Mouse (Mus musculus) megakaryocyte, embryonic 14.5 days (primary cell): Measurements from ENCODE around the gene Elf3. TPM values are rescaled to one million over a fixed set of nuclear protein-coding genes. Genes with fewer than 3 reads are reported as not detected.

Source experiments
- H3K27me3 ChIP-seq: replicated peaks from 2 replicates; pipeline ENCODE3; 2012; ENCODE audit warnings: inconsistent platforms
- H3K36me3 ChIP-seq: replicated peaks from 2 replicates; pipeline ENCODE3; 2012; ENCODE audit warnings: low read length, inconsistent platforms, mixed read lengths
- H3K4me1 ChIP-seq: 2 replicates; pipeline ENCODE4 v1.6.1; 2012; ENCODE audit warnings: inconsistent platforms
- H3K4me3 ChIP-seq: replicated peaks from 2 replicates; pipeline ENCODE3; 2012; ENCODE audit warnings: moderate library complexity, mild to moderate bottlenecking, inconsistent platforms
- H3K9me3 ChIP-seq: 2 replicates; pipeline ENCODE4 v1.6.1; 2012; ENCODE audit warnings: inconsistent platforms
- FLI1 ChIP-seq: IDR thresholded peaks from 2 replicates; pipeline ENCODE4 v1.6.1; 2012; ENCODE audit warnings: low read length, inconsistent platforms, mixed read lengths
- GATA1 ChIP-seq: IDR thresholded peaks from 3 replicates; pipeline ENCODE4 v1.6.1; 2012; ENCODE audit warnings: mixed read lengths, low read length, inconsistent platforms, borderline replicate concordance
- polyA plus RNA-seq: library from polyadenylated mRNA; stranded (reverse); fragments of >175 nt; gene quantifications from 2 replicates; pipeline ENCODE4 v1.2.3, GENCODE M21; 2012; ENCODE audit warnings: low replicate concordance; ENCODE audit not compliant: insufficient read depth

Elf3 gene
- polyA plus RNA-seq, 1 experiment: not detected

GRCm38 (mm10) chr1:135217607-135218233 lies 40.6 kb downstream of the Elf3 start:
- TF ChIP-seq GATA1 (no peak), FLI1 (no peak)

GRCm38 (mm10) chr1:135213772-135214640 lies 44.4 kb downstream of the Elf3 start:
- TF ChIP-seq FLI1 (no peak), GATA1 (no peak)
- H3K4me3 ChIP-seq: no peak overlapping the region
- H3K36me3 ChIP-seq: no peaks in the 10 kb centered on the region
- H3K4me1 ChIP-seq: 0 out of 2 replicates have a peak, but pooled peaks cover 3% of the 10 kb centered on the region
- no peaks in the 10 kb centered on the region for H3K9me3 ChIP-seq
- H3K27me3 ChIP-seq: peaks cover 34% of the 10 kb centered on the region

More at GRCm38 (mm10) chr1:135217607-135218233, 40.6 kb downstream of the Elf3 start:
- Histone ChIP-seq H3K9me3 (peaks cover 3% of the 10 kb centered on the region; the same call in 1 of the 2 replicates), H3K36me3 (no peaks in the 10 kb centered on the region), H3K4me3 (no peak overlapping the region), H3K4me1 (no peaks in the 10 kb centered on the region), H3K27me3 (peaks cover 27% of the 10 kb centered on the region)

GRCm38 (mm10) chr1:135210421-135210820 lies 47.9 kb downstream of the Elf3 start:
- no peak for TF ChIP-seq FLI1
- no peak for TF ChIP-seq GATA1
- 0 out of 2 replicates have a peak, but pooled peaks cover 3% of the 10 kb centered on the region for H3K4me1 ChIP-seq

GRCm38 (mm10) chr1:135208716-135209115 lies 49.7 kb downstream of the Elf3 start:
- H3K4me3 ChIP-seq: no peak overlapping the region
- peaks cover 39% of the 10 kb centered on the region for H3K27me3 ChIP-seq
- no peaks in the 10 kb centered on the region for H3K36me3 ChIP-seq
- H3K9me3 ChIP-seq: 0 out of 2 replicates have a peak, but pooled peaks cover 3% of the 10 kb centered on the region
- no peak for TF ChIP-seq GATA1
- TF ChIP-seq FLI1: no peak
- peaks cover 13% of the 10 kb centered on the region for H3K4me1 ChIP-seq

More at GRCm38 (mm10) chr1:135210421-135210820, 47.9 kb downstream of the Elf3 start:
- H3K36me3 ChIP-seq: no peaks in the 10 kb centered on the region
- no peaks in the 10 kb centered on the region for H3K9me3 ChIP-seq
- peaks cover 35% of the 10 kb centered on the region for H3K27me3 ChIP-seq
- no peak overlapping the region for H3K4me3 ChIP-seq

- H3K36me3 ChIP-seq: no peaks in the 10 kb centered on the region
- TF ChIP-seq FLI1 (no peak), GATA1 (no peak)
- H3K27me3 ChIP-seq: peaks cover 54% of the 10 kb centered on the region
- 0 out of 2 replicates have a peak, but pooled peaks cover 3% of the 10 kb centered on the region for H3K9me3 ChIP-seq
- H3K4me3 ChIP-seq: no peak overlapping the region
- peaks cover 13% of the 10 kb centered on the region for H3K4me1 ChIP-seq
These were observed 51.6 kb downstream of the Elf3 start for GRCm38 (mm10) chr1:135206586-135207339.

- H3K4me3 ChIP-seq: no peak overlapping the region
These were observed 53.1 kb downstream of the Elf3 start for GRCm38 (mm10) chr1:135205257-135205656.

GRCm38 (mm10) chr1:135204196-135205126 lies 53.9 kb downstream of the Elf3 start:
- peaks cover 59% of the 10 kb centered on the region for H3K27me3 ChIP-seq
- no peak overlapping the region for H3K4me3 ChIP-seq
- H3K9me3 ChIP-seq: 0 out of 2 replicates have a peak, but pooled peaks cover 3% of the 10 kb centered on the region
- TF ChIP-seq FLI1: no peak
- TF ChIP-seq GATA1: no peak
- peaks cover 14% of the 10 kb centered on the region for H3K4me1 ChIP-seq
- no peaks in the 10 kb centered on the region for H3K36me3 ChIP-seq

More at GRCm38 (mm10) chr1:135205257-135205656, 53.1 kb downstream of the Elf3 start:
- TF ChIP-seq GATA1: no peak
- TF ChIP-seq FLI1: no peak
- peaks cover 61% of the 10 kb centered on the region for H3K27me3 ChIP-seq
- 0 out of 2 replicates have a peak, but pooled peaks cover 3% of the 10 kb centered on the region for H3K9me3 ChIP-seq
- H3K4me1 ChIP-seq: peaks cover 13% of the 10 kb centered on the region
- H3K36me3 ChIP-seq: no peaks in the 10 kb centered on the region

Other genes with a start within 250 kb of the Elf3 start
- 0.24 TPM in 1 of 2 replicates, not detected in the other for gene Lgr6, start 153.3 kb downstream of the Elf3 start, polyA plus RNA-seq
- gene Ptpn7, start 125.9 kb downstream of the Elf3 start, polyA plus RNA-seq: 57.8 and 98.1 TPM in 2 replicates
- gene Arl8a, start 111.7 kb downstream of the Elf3 start, polyA plus RNA-seq: 96.0 and 156 TPM in 2 replicates
- not detected in 2 replicates for gene Gpr37l1, start 90.9 kb downstream of the Elf3 start, polyA plus RNA-seq
- gene Rnpep, start 25.5 kb upstream of the Elf3 start, polyA plus RNA-seq: 15.5 and 18.7 TPM in 2 replicates
- gene Timm17a, start 55.2 kb upstream of the Elf3 start, polyA plus RNA-seq: 2.2 and 5.0 TPM in 2 replicates
- gene Lmod1, start 66.2 kb upstream of the Elf3 start, polyA plus RNA-seq: not detected in 2 replicates
- gene Shisa4, start 116.7 kb upstream of the Elf3 start, polyA plus RNA-seq: 0.34 TPM in 1 of 2 replicates, not detected in the other
- 1.3 TPM in 1 of 2 replicates, not detected in the other for gene Ipo9, start 171.9 kb upstream of the Elf3 start, polyA plus RNA-seq